Mouse (Mus musculus): Measurements from ENCODE around the gene Arhgap24.

Gene Arhgap24

GRCm38 (mm10) chr5:102502333-102502732 is 21.1 kb downstream of the Arhgap24 start:
- DNase-seq (ENCODE audit: low read depth), result no peak

- no peak for DNase-seq (ENCODE audit: low read depth)
Measured at GRCm38 (mm10) chr5:102503066-102503465, 21.9 kb downstream of the Arhgap24 start.

GRCm38 (mm10) chr5:102503868-102504267 is 22.7 kb downstream of the Arhgap24 start:
- DNase-seq (ENCODE audit: low read depth), result peak; percentile 23

GRCm38 (mm10) chr5:102504557-102504956 is 23.4 kb downstream of the Arhgap24 start:
- peak; percentile 71 for DNase-seq (ENCODE audit: low read depth)

GRCm38 (mm10) chr5:102508162-102508561 is 27.0 kb downstream of the Arhgap24 start:
- DNase-seq (ENCODE audit: low read depth), result no peak

GRCm38 (mm10) chr5:102509381-102509780 is 28.2 kb downstream of the Arhgap24 start:
- peak; percentile 18 for DNase-seq (ENCODE audit: low read depth)

GRCm38 (mm10) chr5:102511651-102512050 is 30.5 kb downstream of the Arhgap24 start:
- DNase-seq (ENCODE audit: low read depth), result no peak

GRCm38 (mm10) chr5:102515496-102515895 is 34.3 kb downstream of the Arhgap24 start:
- DNase-seq (ENCODE audit: low read depth), result no peak

- DNase-seq (ENCODE audit: low read depth), result peak; percentile 43
Measured at GRCm38 (mm10) chr5:102520506-102520905, 39.3 kb downstream of the Arhgap24 start.

GRCm38 (mm10) chr5:102535311-102535710 is 54.1 kb downstream of the Arhgap24 start:
- no peak for DNase-seq (ENCODE audit: low read depth)

GRCm38 (mm10) chr5:102537819-102538218 is 56.6 kb downstream of the Arhgap24 start:
- no peak for DNase-seq (ENCODE audit: low read depth)

- DNase-seq (ENCODE audit: low read depth), result no peak
Measured at GRCm38 (mm10) chr5:102546296-102546695, 65.1 kb downstream of the Arhgap24 start.

- DNase-seq (ENCODE audit: low read depth), result peak; percentile 80
Measured at GRCm38 (mm10) chr5:102547786-102548185, 66.6 kb downstream of the Arhgap24 start.

- no peak for DNase-seq (ENCODE audit: low read depth)
Measured at GRCm38 (mm10) chr5:102548382-102548781, 67.2 kb downstream of the Arhgap24 start.

GRCm38 (mm10) chr5:102550211-102550610 is 69.0 kb downstream of the Arhgap24 start:
- DNase-seq (ENCODE audit: low read depth), result no peak

- no peak for DNase-seq (ENCODE audit: low read depth)
Measured at GRCm38 (mm10) chr5:102550870-102551637, 69.9 kb downstream of the Arhgap24 start.

- no peak for DNase-seq (ENCODE audit: low read depth)
Measured at GRCm38 (mm10) chr5:102552533-102552932, 71.3 kb downstream of the Arhgap24 start.

- no peak for DNase-seq (ENCODE audit: low read depth)
Measured at GRCm38 (mm10) chr5:102555958-102556357, 74.8 kb downstream of the Arhgap24 start.

GRCm38 (mm10) chr5:102560270-102560669 is 79.1 kb downstream of the Arhgap24 start:
- no peak for DNase-seq (ENCODE audit: low read depth)

GRCm38 (mm10) chr5:102563971-102564370 is 82.8 kb downstream of the Arhgap24 start:
- no peak for DNase-seq (ENCODE audit: low read depth)

GRCm38 (mm10) chr5:102568764-102569163 is 87.6 kb downstream of the Arhgap24 start:
- no peak for DNase-seq (ENCODE audit: low read depth)

GRCm38 (mm10) chr5:102571445-102571844 is 90.3 kb downstream of the Arhgap24 start:
- DNase-seq (ENCODE audit: low read depth), result peak; percentile 66

GRCm38 (mm10) chr5:102576750-102577149 is 95.6 kb downstream of the Arhgap24 start:
- DNase-seq (ENCODE audit: low read depth), result peak; percentile 74

- DNase-seq (ENCODE audit: low read depth), result peak; percentile 23
Measured at GRCm38 (mm10) chr5:102577729-102578128, 96.5 kb downstream of the Arhgap24 start.

Measured in NIH3T3 (cell line).